Mouse (Mus musculus) heart, embryonic 12.5 days (tissue): ENCODE results near the gene Krt79. TPM values are rescaled to one million over a fixed set of nuclear protein-coding genes. Genes with fewer than 3 reads are reported as not detected.

Source experiments
- ATAC-seq: fragments of 200-750 bp; cut with Nextera tagmentation; 2 replicates; pipeline ENCODE4 v1.8.0; 2017; ENCODE audit warnings: moderate TSS enrichment, moderate library complexity; ENCODE audit not compliant: insufficient number of reproducible peaks, low FRiP score
- H3K27ac ChIP-seq: fragments of 300-500 bp; sonication (generic); 2 replicates; pipeline ENCODE4 v1.5.1; 2016; ENCODE audit warnings: mild to moderate bottlenecking, moderate library complexity; ENCODE audit not compliant: poor library complexity, severe bottlenecking
- H3K27me3 ChIP-seq: fragments of 300-500 bp; sonication (generic); replicated peaks from 2 replicates; pipeline ENCODE4 v1.6.1; 2016; ENCODE audit warnings: mild to moderate bottlenecking, moderate library complexity
- H3K36me3 ChIP-seq: fragments of 300-500 bp; sonication (generic); 2 replicates; pipeline ENCODE4 v1.6.1; 2016; ENCODE audit warnings: mild to moderate bottlenecking, moderate library complexity
- H3K4me1 ChIP-seq: fragments of 300-500 bp; sonication (generic); replicated peaks from 2 replicates; pipeline ENCODE4 v1.6.1; 2016; ENCODE audit warnings: mild to moderate bottlenecking
- H3K4me2 ChIP-seq: fragments of 300-500 bp; sonication (generic); 2 replicates; pipeline ENCODE4 v1.6.1; 2016; ENCODE audit warnings: mild to moderate bottlenecking, moderate library complexity
- H3K4me3 ChIP-seq: fragments of 300-500 bp; sonication (generic); 2 replicates; pipeline ENCODE4 v1.5.1; 2016; ENCODE audit warnings: mild to moderate bottlenecking
- H3K9ac ChIP-seq: fragments of 300-500 bp; sonication (generic); 2 replicates; pipeline ENCODE4 v1.6.1; 2016; ENCODE audit warnings: mild to moderate bottlenecking, moderate library complexity
- H3K9me3 ChIP-seq: fragments of 300-500 bp; sonication (generic); replicated peaks from 2 replicates; pipeline ENCODE4 v1.6.1; 2016; ENCODE audit warnings: mild to moderate bottlenecking, moderate library complexity
- WGBS: fragments of 180-500 bp; shearing (Covaris S2); methylation state at CpG from one replicate; pipeline ENCODE4 v1.1.7; 2016; 5-methylcytosine and 5-hydroxymethylcytosine counted together
- polyA plus RNA-seq: library from polyadenylated mRNA; unstranded; fragments of >200 nt; fragmentation: Nextera tagmentation; extraction: Ambion mirVana; gene quantifications from 2 replicates; pipeline ENCODE4 v1.2.1, GENCODE M21; 2016

Krt79 gene
- polyA plus RNA-seq = 1.2 and 1.6 TPM in 2 replicates

GRCm38 (mm10) chr15:101940274-101940829, at the start of gene Krt79:
TSS of gene Krt79 (minus strand) at chr15:101940324.
- Histone ChIP-seq H3K27me3 (peaks cover 9% of the 10 kb centered on the region; the same call in 1 of the 2 replicates), H3K4me2 (no peak within 1 kb of the TSS), H3K36me3 (no peaks in the 10 kb centered on the region), H3K4me3 (no peak within 1 kb of the TSS), H3K4me1 (peaks cover 45% of the 10 kb centered on the region), H3K9ac (no peak within 1 kb of the TSS), H3K27ac (no peak within 1 kb of the TSS), H3K9me3 (no peaks in the 10 kb centered on the region)
- ATAC-seq = no peak
- 52% methylated on average over 6 of the region's 6 CpGs for WGBS

- ATAC-seq = no peak
- Histone ChIP-seq H3K36me3 (no peaks in the 10 kb centered on the region), H3K4me2 (no peak overlapping the region), H3K9ac (peak overlapping the region; percentile 5; the same call in 1 of the 2 replicates), H3K27me3 (no peaks in the 10 kb centered on the region; the same call in 1 of the 2 replicates), H3K4me3 (no peak overlapping the region), H3K9me3 (no peaks in the 10 kb centered on the region), H3K4me1 (peaks cover 3% of the 10 kb centered on the region; the same call in 1 of the 2 replicates), H3K27ac (no peak overlapping the region)
- WGBS = 62% methylated on average over 8 of the region's 8 CpGs
Measured at GRCm38 (mm10) chr15:101988714-101989113, 48.6 kb upstream of the Krt79 start.

GRCm38 (mm10) chr15:101988119-101988518, 48.0 kb upstream of the Krt79 start:
- Histone ChIP-seq H3K4me1 (peaks cover 3% of the 10 kb centered on the region; the same call in 1 of the 2 replicates), H3K36me3 (no peaks in the 10 kb centered on the region), H3K4me2 (no peak overlapping the region), H3K9ac (peak overlapping the region; percentile 5; the same call in 1 of the 2 replicates), H3K4me3 (no peak overlapping the region), H3K27ac (no peak overlapping the region), H3K9me3 (no peaks in the 10 kb centered on the region), H3K27me3 (no peaks in the 10 kb centered on the region; the same call in 1 of the 2 replicates)
- WGBS = under 1% methylated on average over 10 of the region's 10 CpGs
- ATAC-seq = no peak

DNA sequence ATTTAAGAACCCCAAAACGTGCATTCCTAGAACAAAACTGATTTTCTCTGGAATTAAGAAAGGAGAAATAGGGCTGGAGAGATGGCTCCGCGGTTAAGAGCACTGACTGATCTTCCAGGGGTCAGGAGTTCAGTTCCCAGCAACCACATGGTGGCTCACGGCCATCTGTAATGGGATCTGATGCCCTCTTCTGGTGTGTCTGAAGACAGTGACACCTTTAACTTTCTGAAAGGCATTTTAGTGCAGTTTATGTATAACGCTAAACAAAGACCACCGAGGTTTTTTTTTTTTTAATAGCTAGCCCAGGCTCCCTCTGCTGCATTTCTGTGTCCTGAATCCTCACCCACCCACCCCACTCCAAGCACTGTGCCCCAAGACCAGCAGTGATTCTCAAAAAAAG, 44.6 kb upstream of the Krt79 start:
- WGBS = 19% methylated on average over 6 of the region's 6 CpGs
- H3K4me3 ChIP-seq = no peak overlapping the region
- H3K4me2 ChIP-seq = peak overlapping the region; percentile 65
- no peaks in the 10 kb centered on the region for H3K9me3 ChIP-seq
- H3K36me3 ChIP-seq = no peaks in the 10 kb centered on the region
- H3K9ac ChIP-seq = 0 out of 2 replicates have a peak overlapping the region, but pooled peaks have one; percentile 13
- no peaks in the 10 kb centered on the region for H3K27me3 ChIP-seq
- no peak overlapping the region for H3K27ac ChIP-seq
- ATAC-seq = no peak
- H3K4me1 ChIP-seq = peaks cover 3% of the 10 kb centered on the region; the same call in 1 of the 2 replicates

- Histone ChIP-seq H3K4me3 (peak overlapping the region; percentile 26), H3K36me3 (no peaks in the 10 kb centered on the region), H3K9me3 (no peaks in the 10 kb centered on the region), H3K27me3 (no peaks in the 10 kb centered on the region), H3K9ac (peak overlapping the region; percentile 49), H3K4me2 (peak overlapping the region; percentile 65), H3K27ac (peak overlapping the region; percentile 63), H3K4me1 (peaks cover 3% of the 10 kb centered on the region; the same call in 1 of the 2 replicates)
- WGBS = 2% methylated on average over 15 of the region's 15 CpGs
- peak; percentile 84 for ATAC-seq
Measured at GRCm38 (mm10) chr15:101983949-101984601, 44.0 kb upstream of the Krt79 start.

DNA sequence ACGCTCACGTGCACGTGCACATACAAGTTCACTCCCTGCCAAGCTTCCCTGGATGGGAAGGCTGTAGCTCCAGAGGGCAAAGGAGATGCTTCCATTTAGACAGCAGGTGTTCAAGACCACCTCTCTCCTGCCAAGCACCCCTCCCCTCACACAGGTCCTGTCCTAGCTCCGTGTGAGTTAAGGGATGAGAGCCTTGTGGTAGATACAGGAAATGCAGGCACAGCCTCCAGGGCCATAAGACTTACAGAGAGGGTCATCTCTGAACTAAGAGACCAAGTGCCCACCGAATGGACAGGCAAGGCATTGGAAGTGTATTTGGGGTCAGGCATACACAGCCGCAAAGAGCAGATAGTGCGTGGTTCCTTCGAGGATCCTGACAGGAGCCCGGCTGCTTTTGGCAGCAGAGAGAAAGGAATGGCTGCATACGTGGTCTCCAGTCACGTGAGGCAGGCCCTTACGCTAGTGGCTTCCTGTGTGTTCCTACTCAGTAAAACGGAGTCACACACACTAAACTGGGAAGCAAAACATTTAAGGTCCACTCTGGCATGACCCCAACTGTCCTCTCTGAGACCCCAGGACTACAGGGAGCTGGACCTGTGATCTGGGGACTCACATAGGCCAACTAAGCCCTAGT, 43.3 kb upstream of the Krt79 start:
- no peak overlapping the region; the same call in 1 of the 2 replicates for H3K9ac ChIP-seq
- no peak overlapping the region for H3K27ac ChIP-seq
- H3K36me3 ChIP-seq = no peaks in the 10 kb centered on the region
- peak overlapping the region; percentile 65; the same call in 1 of the 2 replicates for H3K4me2 ChIP-seq
- H3K4me1 ChIP-seq = peaks cover 3% of the 10 kb centered on the region; the same call in 1 of the 2 replicates
- no peak for ATAC-seq
- no peaks in the 10 kb centered on the region for H3K9me3 ChIP-seq
- H3K4me3 ChIP-seq = no peak overlapping the region
- 76% methylated on average over 13 of the region's 13 CpGs for WGBS
- H3K27me3 ChIP-seq = no peaks in the 10 kb centered on the region

DNA sequence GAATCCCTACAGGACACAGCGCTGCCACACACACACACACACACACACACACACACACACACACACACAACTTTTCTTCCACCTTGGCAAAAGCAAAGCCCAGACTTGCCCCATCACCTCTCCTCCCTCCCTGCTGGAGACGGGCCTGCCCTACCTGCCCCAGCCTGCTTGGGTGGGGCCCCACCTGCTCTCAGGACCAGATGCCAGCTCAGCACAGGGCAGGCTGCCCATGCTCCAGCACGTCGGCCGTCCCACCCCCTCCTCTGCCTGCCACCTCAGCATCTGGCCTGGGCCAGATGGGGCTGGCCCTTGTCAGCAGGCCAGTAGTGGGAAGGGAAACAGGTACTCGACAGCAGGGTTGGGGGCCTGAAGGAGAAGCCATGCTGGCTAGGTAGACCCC, 40.7 kb upstream of the Krt79 start:
- Histone ChIP-seq H3K27me3 (peaks cover 1% of the 10 kb centered on the region; the same call in 1 of the 2 replicates), H3K4me1 (peaks cover 27% of the 10 kb centered on the region), H3K4me2 (no peak overlapping the region), H3K4me3 (no peak overlapping the region), H3K9ac (no peak overlapping the region), H3K9me3 (no peaks in the 10 kb centered on the region), H3K27ac (no peak overlapping the region), H3K36me3 (no peaks in the 10 kb centered on the region)
- 61% methylated on average over 6 of the region's 6 CpGs for WGBS
- ATAC-seq = no peak

DNA sequence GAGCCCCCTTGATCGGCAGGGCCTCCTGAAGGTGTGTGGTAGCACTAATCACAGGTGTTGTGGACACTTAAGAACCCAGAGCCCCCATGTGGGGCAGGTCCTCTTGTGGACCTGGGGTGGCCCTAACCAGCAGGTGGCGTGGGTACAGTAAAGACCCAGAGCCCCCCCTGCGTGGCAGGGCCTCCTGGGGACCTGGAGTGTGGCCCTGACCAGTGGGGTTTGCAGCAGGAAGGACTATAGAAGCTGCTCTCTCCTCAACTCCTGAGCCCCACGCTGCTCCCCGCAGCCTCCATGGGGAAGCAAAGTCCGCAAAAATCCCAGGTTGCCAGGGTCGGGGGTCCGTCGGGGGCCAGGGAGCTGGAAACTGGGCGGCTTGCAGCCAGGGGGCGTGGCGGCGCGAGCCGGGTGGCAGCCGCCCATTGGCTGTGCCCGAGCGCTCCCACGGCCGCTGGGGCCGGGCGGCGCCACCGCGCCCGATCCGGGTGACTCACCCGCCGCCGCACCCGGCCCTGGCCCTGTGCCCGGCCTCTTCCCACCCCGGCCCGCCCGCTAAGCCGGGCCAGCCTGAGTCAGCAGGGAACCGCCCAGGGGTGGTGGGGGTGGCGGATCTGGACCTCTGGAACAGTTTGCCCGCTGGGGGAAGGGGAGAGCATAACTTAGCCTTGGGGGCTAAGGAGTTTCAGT, 37.1 kb upstream of the Krt79 start:
- WGBS = 3% methylated on average over 38 of the region's 39 CpGs

DNA sequence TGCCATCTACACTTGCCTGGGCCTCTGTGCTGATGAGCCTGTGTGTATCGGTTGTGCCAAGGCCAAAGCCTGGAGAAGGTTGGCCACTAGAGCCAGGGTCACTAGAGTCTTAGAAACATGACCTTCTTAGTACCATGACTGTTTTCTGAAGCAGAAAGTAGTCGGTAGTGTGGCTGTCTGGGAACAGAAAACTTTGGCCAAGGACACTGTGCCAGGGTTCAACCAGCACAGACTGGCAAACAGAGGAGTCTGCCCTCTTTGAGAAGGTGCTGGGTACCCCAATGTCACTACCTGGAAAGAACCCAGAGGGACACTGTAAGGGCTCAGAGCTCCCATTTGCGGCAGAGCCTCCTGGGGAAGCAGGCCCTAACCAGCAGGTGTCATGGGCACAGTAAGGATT, 36.5 kb upstream of the Krt79 start:
- Histone ChIP-seq H3K4me1 (peaks cover 30% of the 10 kb centered on the region), H3K9ac (peak overlapping the region; percentile 53; the same call in 1 of the 2 replicates)

More for the DNA sequence above, 37.1 kb upstream of the Krt79 start:
- Histone ChIP-seq H3K9ac (peak overlapping the region; percentile 53), H3K4me3 (peak overlapping the region; percentile 36), H3K27ac (peak overlapping the region; percentile 52), H3K4me1 (peaks cover 30% of the 10 kb centered on the region), H3K36me3 (no peaks in the 10 kb centered on the region), H3K9me3 (no peaks in the 10 kb centered on the region), H3K27me3 (peaks cover 10% of the 10 kb centered on the region), H3K4me2 (peak overlapping the region; percentile 66)
- peak; percentile 95 for ATAC-seq

GRCm38 (mm10) chr15:101976023-101976422, 35.9 kb upstream of the Krt79 start:
- Histone ChIP-seq H3K9me3 (no peaks in the 10 kb centered on the region), H3K4me2 (no peak overlapping the region), H3K27me3 (peaks cover 19% of the 10 kb centered on the region), H3K4me3 (no peak overlapping the region), H3K4me1 (peaks cover 30% of the 10 kb centered on the region), H3K27ac (no peak overlapping the region), H3K9ac (peak overlapping the region; percentile 5; the same call in 1 of the 2 replicates), H3K36me3 (no peaks in the 10 kb centered on the region)
- ATAC-seq = no peak
- 65% methylated on average over 5 of the region's 5 CpGs for WGBS

More for the DNA sequence above, 36.5 kb upstream of the Krt79 start:
- H3K9me3 ChIP-seq = no peaks in the 10 kb centered on the region
- no peak overlapping the region for H3K4me3 ChIP-seq
- H3K4me2 ChIP-seq = peak overlapping the region; percentile 66
- WGBS = 57% methylated on average over 3 of the region's 3 CpGs
- H3K36me3 ChIP-seq = no peaks in the 10 kb centered on the region
- ATAC-seq = no peak
- peaks cover 13% of the 10 kb centered on the region for H3K27me3 ChIP-seq
- H3K27ac ChIP-seq = peak overlapping the region; percentile 44
